Mouse (Mus musculus) CH12F3 (cell line): ENCODE measurements around the gene Ankrd12.
"Not testable (repeated sequence)": the region's sequence is repeated elsewhere in the genome, so short reads cannot be mapped to it uniquely, and the experiment has no call there.

Experiments used
- in situ Hi-C: fragments of 300-500 bp; cut with MboI; formaldehyde crosslinking; loops from 2 replicates; pipeline ENCODE4 v1.14.3; 2020; ENCODE audit warnings: low sequenced_read_pairs

Gene Ankrd12

GRCm38 (mm10) chr17:65988151-65988820 is 88.6 kb downstream of the Ankrd12 start:
- in situ Hi-C loops: no loop called here

GRCm38 (mm10) chr17:65976720-65977119 is 100.2 kb downstream of the Ankrd12 start:
- in situ Hi-C loops: not testable (repeated sequence)

- in situ Hi-C loops: no loop called here
These were observed 109.1 kb downstream of the Ankrd12 start for GRCm38 (mm10) chr17:65967751-65968150.

GRCm38 (mm10) chr17:65962263-65962662 is 114.6 kb downstream of the Ankrd12 start:
- in situ Hi-C loops: no loop called here

- in situ Hi-C loops: no loop called here
These were observed 115.2 kb downstream of the Ankrd12 start for GRCm38 (mm10) chr17:65961606-65962136.

GRCm38 (mm10) chr17:65959011-65959410 is 117.9 kb downstream of the Ankrd12 start:
- in situ Hi-C loops: no loop called here

GRCm38 (mm10) chr17:65958366-65958765 is 118.5 kb downstream of the Ankrd12 start:
- in situ Hi-C loops: no loop called here

- in situ Hi-C loops: no loop called here
These were observed 119.0 kb downstream of the Ankrd12 start for GRCm38 (mm10) chr17:65957782-65958325.

GRCm38 (mm10) chr17:65956993-65957781 is 119.7 kb downstream of the Ankrd12 start:
- in situ Hi-C loops: no loop called here

- in situ Hi-C loops: no loop called here
These were observed 120.7 kb downstream of the Ankrd12 start for GRCm38 (mm10) chr17:65956140-65956539.

GRCm38 (mm10) chr17:65953959-65954358 is 122.9 kb downstream of the Ankrd12 start:
- in situ Hi-C loops: no loop called here

- in situ Hi-C loops: no loop called here
These were observed 124.8 kb downstream of the Ankrd12 start for GRCm38 (mm10) chr17:65952083-65952482.

- in situ Hi-C loops: no loop called here
These were observed 126.1 kb downstream of the Ankrd12 start, which contains the start of gene Twsg1 for GRCm38 (mm10) chr17:65950622-65951404. Gene Twsg1, minus strand, starts transcription at chr17:65951226.

GRCm38 (mm10) chr17:65950183-65950582 is 126.7 kb downstream of the Ankrd12 start:
- in situ Hi-C loops: no loop called here

- in situ Hi-C loops: no loop called here
These were observed 129.6 kb downstream of the Ankrd12 start for GRCm38 (mm10) chr17:65947307-65947706.

GRCm38 (mm10) chr17:65945420-65945819 is 131.5 kb downstream of the Ankrd12 start:
- in situ Hi-C loops: no loop called here

- in situ Hi-C loops: no loop called here
These were observed 134.5 kb downstream of the Ankrd12 start for GRCm38 (mm10) chr17:65942394-65942793.

- in situ Hi-C loops: no loop called here
These were observed 135.6 kb downstream of the Ankrd12 start for GRCm38 (mm10) chr17:65941275-65941674.

GRCm38 (mm10) chr17:65940221-65940620 is 136.7 kb downstream of the Ankrd12 start:
- in situ Hi-C loops: no loop called here

- in situ Hi-C loops: no loop called here
These were observed 137.3 kb downstream of the Ankrd12 start for GRCm38 (mm10) chr17:65939461-65940192.
